Mouse (Mus musculus) limb, embryonic 14.5 days (tissue): ENCODE measurements around the gene Gjc1. TPM values are rescaled to one million over a fixed set of nuclear protein-coding genes. Genes with fewer than 3 reads are reported as not detected.

Experiments used
- ATAC-seq: fragments of 200-750 bp; cut with Nextera tagmentation; 2 replicates; pipeline ENCODE4 v1.8.0; 2017; ENCODE audit warnings: low read depth, moderate number of reproducible peaks, moderate TSS enrichment; ENCODE audit not compliant: low FRiP score
- DNase-seq: peaks from one replicate; pipeline ENCODE4 v3.0.0-alpha.2; 2015; ENCODE audit warnings: low spot score
- H3K27ac ChIP-seq: fragments of 300-500 bp; sonication (generic); replicated peaks from 2 replicates; pipeline ENCODE4 v1.5.1; 2014; ENCODE audit warnings: low read depth, mild to moderate bottlenecking, low read length, moderate library complexity, mixed read lengths
- H3K27me3 ChIP-seq: fragments of 300-500 bp; sonication (generic); 2 replicates; pipeline ENCODE4 v1.6.1; 2014; ENCODE audit warnings: low read length, mixed read lengths; ENCODE audit not compliant: control insufficient read depth, insufficient read depth
- H3K36me3 ChIP-seq: fragments of 300-500 bp; sonication (generic); 2 replicates; pipeline ENCODE4 v1.6.1; 2014; ENCODE audit warnings: mild to moderate bottlenecking, low read length, moderate library complexity, mixed read lengths; ENCODE audit not compliant: control insufficient read depth, insufficient read depth
- H3K4me1 ChIP-seq: fragments of 300-500 bp; sonication (generic); 2 replicates; pipeline ENCODE4 v1.6.1; 2014; ENCODE audit warnings: antibody characterized with exemption, low read length, mixed read lengths; ENCODE audit not compliant: control insufficient read depth, insufficient read depth
- H3K4me2 ChIP-seq: fragments of 300-500 bp; sonication (generic); replicated peaks from 2 replicates; pipeline ENCODE4 v1.6.1; 2014; ENCODE audit warnings: low read depth, mild to moderate bottlenecking, low read length, moderate library complexity; ENCODE audit not compliant: severe bottlenecking
- H3K4me3 ChIP-seq: fragments of 300-500 bp; sonication (generic); replicated peaks from 2 replicates; pipeline ENCODE4 v1.5.1; 2014; ENCODE audit warnings: low read length
- H3K9ac ChIP-seq: fragments of 300-500 bp; sonication (generic); 2 replicates; pipeline ENCODE4 v1.6.1; 2014; ENCODE audit warnings: mild to moderate bottlenecking, low read depth, low read length, moderate library complexity; ENCODE audit not compliant: severe bottlenecking
- H3K9me3 ChIP-seq: fragments of 300-500 bp; sonication (generic); 2 replicates; pipeline ENCODE4 v1.6.1; 2016; ENCODE audit warnings: low read length; ENCODE audit not compliant: control insufficient read depth
- POLR2A ChIP-seq: fragments of 200-500 bp; IDR thresholded peaks from 2 replicates; pipeline ENCODE4 v1.8.0; 2012; ENCODE audit warnings: inconsistent platforms, mild to moderate bottlenecking, moderate library complexity, borderline replicate concordance; ENCODE audit not compliant: insufficient read depth, insufficient read length; ENCODE audit errors: extremely low read depth
- WGBS: fragments of 180-500 bp; shearing (Covaris S2); extraction: QIAGEN DNeasy Blood & Tissue Kit; methylation state at CpG from one replicate; pipeline ENCODE4 v1.1.7; 2014; 5-methylcytosine and 5-hydroxymethylcytosine counted together
- polyA plus RNA-seq, 2 experiments: library from polyadenylated mRNA; depleted of rRNA in 1 of 2; stranded (reverse) in 1 of 2; unstranded in 1 of 2; fragments of >200 nt; fragmentation: Nextera tagmentation in 1 of 2; extraction: Ambion mirVana in 1 of 2; gene quantifications; 2 replicates each; pipeline versions ENCODE4 v1.2.1 to v1.2.3; 2012 to 2014

Gene Gjc1
- polyA plus RNA-seq (2012; rRNA removed) (76.6 and 80.0 TPM in 2 replicates), polyA plus RNA-seq (2014; fragmentation: Nextera tagmentation; extraction: Ambion mirVana) (59.6 and 67.5 TPM in 2 replicates)

DNA sequence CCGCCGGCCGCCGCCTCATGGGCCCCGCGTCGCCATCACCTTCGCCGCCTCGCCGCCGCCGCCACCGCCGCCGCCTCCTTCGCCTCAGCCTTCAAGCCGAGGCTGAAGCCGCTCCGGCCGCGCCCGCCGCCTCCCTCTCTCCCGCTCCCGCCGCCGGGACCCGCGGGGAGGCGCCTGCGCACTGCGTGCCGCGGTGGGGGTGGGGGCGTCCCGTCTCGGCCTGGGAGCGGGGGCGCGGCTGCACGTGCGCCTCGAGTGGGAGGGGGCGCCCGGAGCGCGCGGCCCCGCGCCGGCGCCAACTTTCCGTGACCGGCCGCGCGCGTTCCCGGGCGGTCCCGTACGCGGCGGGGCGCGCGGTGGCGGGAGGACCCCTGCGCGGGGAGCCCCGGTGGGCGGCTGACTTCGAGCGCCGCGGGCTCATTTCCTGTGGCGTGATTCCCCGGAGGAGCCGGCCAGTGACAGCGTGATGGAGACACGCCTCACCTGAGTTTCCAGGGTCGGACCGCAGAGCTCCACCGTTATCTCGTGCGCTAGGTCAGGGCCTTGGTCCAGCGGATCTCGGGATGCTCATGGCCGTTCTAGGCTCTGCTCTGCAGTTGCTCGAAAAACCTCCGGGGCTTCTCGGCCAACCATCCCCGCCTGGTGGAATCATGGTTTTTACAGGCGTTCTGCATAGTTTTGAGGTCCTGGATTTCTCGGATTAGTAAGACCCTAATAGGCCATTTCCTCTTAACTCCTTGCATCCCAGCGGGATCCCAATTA is at the start of gene Gjc1:
TSS of gene Gjc1 (minus strand) at position 680 of the 762 bp plus-strand sequence.
- Histone ChIP-seq H3K9ac (peak within 1 kb of the TSS; percentile 99), H3K4me3 (peak within 1 kb of the TSS; percentile 85), H3K27ac (peak within 1 kb of the TSS; percentile 99), H3K36me3 (no peaks in the 10 kb centered on the region), H3K9me3 (no peaks in the 10 kb centered on the region), H3K27me3 (no peaks in the 10 kb centered on the region), H3K4me1 (peaks cover 27% of the 10 kb centered on the region), H3K4me2 (peak within 1 kb of the TSS; percentile 78)
- peak; percentile 90 for ATAC-seq
- WGBS = under 1% methylated on average over 59 of the region's 97 CpGs
- peak; percentile 68; the same call in 1 of the 2 replicates for TF ChIP-seq POLR2A
- DNase-seq = peak; percentile 77

DNA sequence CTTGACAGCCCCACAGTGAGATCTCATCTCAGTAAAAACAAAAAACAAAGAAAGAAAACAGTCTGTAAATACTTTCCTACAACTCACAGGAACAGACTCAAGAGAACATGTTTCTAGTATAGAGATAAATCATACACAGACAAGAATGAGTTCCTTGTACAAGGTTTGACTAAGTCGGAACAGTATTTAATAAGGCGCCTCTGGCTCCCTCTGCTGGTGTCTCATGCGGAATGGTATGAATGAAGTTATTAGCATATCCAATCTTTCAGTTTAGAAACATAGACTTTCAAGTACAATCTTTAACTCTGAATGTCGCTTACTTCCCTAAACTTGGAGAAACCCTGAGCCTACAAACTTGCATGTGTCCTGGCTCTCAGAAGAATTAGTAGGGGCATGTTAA is 44.8 kb upstream of the Gjc1 start:
- 36% methylated on average over 4 of the region's 4 CpGs for WGBS
- H3K27ac ChIP-seq = no peak overlapping the region

DNA sequence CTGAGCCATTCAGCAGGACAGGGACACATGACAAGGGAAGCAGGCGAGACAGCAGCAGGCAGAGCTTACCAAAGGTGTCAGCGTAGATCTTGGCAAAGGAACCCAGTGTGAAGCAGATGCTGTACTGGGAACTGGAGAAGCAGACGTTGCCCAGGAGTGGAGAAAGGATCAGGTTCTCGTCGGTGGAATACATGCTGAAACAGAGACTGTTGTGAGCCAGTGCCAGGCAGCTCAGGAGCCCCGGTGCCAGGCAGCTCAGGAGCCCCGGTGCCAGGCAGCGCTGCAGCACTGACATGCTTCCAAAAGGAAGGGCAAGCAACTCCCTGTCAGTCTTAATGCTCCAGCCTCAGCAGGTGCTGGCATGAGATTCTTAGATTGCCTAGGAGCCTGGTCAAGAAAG is 40.4 kb upstream of the Gjc1 start:
- Histone ChIP-seq H3K9me3 (no peaks in the 10 kb centered on the region), H3K36me3 (peaks cover 81% of the 10 kb centered on the region), H3K9ac (no peak overlapping the region), H3K27me3 (no peaks in the 10 kb centered on the region), H3K4me1 (no peaks in the 10 kb centered on the region), H3K4me2 (no peak overlapping the region), H3K27ac (no peak overlapping the region), H3K4me3 (no peak overlapping the region)
- ATAC-seq (no peak), DNase-seq (no peak)
- no peak for TF ChIP-seq POLR2A
- 92% methylated on average over 8 of the region's 8 CpGs for WGBS

More for the DNA sequence above, 44.8 kb upstream of the Gjc1 start:
- H3K9me3 ChIP-seq = no peaks in the 10 kb centered on the region
- H3K9ac ChIP-seq = no peak overlapping the region
- DNase-seq (peak; percentile 95), ATAC-seq (peak; percentile 70; the same call in 1 of the 2 replicates)
- no peak overlapping the region for H3K4me2 ChIP-seq
- H3K4me3 ChIP-seq = no peak overlapping the region
- no peaks in the 10 kb centered on the region for H3K4me1 ChIP-seq
- no peak for TF ChIP-seq POLR2A
- H3K27me3 ChIP-seq = no peaks in the 10 kb centered on the region
- H3K36me3 ChIP-seq = peaks cover 94% of the 10 kb centered on the region

DNA sequence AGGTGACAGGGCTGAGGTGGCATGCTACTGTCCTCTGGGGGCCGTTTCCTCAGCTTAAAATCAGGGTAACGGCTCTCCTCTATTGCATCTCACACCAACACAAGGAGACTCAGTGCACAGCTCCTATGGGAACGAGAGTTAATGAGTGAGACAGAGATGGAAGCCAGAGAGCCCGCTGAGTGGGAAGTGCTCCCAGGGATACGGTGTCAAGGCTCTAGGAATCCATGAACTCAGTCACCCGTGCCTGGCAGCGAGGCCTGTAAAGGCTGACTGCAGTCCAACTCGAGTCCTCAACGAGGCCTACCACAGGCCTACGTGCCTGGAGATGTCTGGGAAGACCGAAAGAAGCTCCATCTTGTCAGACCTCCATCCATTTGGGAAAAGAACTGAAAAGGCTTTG is 39.5 kb upstream of the Gjc1 start:
- WGBS = 91% methylated on average over 11 of the region's 11 CpGs
- Histone ChIP-seq H3K4me3 (no peak overlapping the region), H3K27me3 (no peaks in the 10 kb centered on the region), H3K36me3 (peaks cover 83% of the 10 kb centered on the region), H3K9ac (no peak overlapping the region), H3K4me2 (no peak overlapping the region), H3K9me3 (no peaks in the 10 kb centered on the region), H3K27ac (no peak overlapping the region), H3K4me1 (no peaks in the 10 kb centered on the region)
- ATAC-seq = no peak
- no peak for DNase-seq
- TF ChIP-seq POLR2A = no peak

DNA sequence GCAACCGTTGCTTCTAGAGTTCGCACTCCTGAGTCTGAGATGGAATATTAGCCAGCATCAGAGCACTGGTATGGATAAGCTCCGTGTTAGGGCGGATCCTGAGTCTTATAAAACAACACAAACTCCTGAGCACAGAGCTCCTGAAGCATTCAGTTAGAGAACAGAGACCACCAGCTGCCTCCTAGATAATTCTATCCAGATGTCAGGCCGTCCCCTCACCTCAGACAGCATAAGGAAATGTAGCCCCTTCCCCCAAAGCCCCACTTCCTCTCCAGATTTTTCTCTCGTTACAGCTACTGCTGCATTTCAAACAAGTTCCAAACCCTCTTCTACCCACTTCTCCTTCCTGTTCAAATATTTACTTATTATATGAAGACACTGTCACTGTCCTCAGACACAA is 36.4 kb upstream of the Gjc1 start:
- Histone ChIP-seq H3K9ac (no peak overlapping the region), H3K4me2 (no peak overlapping the region), H3K27me3 (no peaks in the 10 kb centered on the region), H3K4me1 (no peaks in the 10 kb centered on the region), H3K27ac (0 out of 2 replicates have a peak overlapping the region, but pooled peaks have one; percentile 9), H3K9me3 (no peaks in the 10 kb centered on the region), H3K4me3 (no peak overlapping the region), H3K36me3 (peaks cover 76% of the 10 kb centered on the region)
- peak; percentile 33 for DNase-seq
- TF ChIP-seq POLR2A = no peak
- WGBS = 21% methylated on average over 6 of the region's 6 CpGs
- ATAC-seq = peak; percentile 62; the same call in 1 of the 2 replicates
